Mouse (Mus musculus): ENCODE results near the gene Man2b1. TPM values are rescaled to one million over a fixed set of nuclear protein-coding genes. Genes with fewer than 3 reads are reported as not detected.

The Man2b1 gene
- total RNA-seq (2023) = 100 to 1,000 TPM; 386 to 392 TPM

DNA sequence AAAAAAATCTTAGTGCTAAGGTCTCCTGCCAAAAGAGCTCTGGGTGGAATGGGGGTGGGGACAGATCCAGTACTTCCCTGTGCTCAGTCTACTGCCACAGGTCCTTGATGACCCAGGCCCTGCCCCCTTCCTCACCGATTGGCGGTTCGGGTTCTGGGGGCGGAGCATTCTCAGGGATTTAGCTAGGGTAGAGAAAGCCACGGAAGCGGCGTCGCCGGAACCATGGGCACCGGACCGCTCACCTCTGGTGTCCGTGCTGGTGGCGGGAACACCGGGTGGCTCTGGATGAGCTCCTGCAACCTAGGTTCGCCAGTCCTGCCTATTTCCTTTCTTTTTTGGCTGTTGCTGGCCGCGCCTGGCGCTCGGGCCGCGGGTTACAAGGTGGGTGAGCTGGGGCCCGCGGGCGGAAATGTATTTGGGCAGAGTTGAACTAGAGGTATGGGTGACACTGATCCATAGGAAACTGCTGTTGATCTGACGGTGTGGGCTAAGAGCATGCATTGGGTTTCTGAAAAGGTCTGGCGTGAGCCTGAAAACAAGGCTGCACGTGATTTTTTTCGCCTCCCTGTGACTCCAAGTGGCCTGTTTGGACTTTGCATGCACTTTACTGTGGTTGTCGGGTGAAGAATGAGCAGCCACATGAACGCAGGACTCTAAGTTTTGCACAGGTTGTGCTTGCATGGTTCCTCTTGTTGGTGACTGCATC is at the start of gene Man2b1:
Gene Man2b1, plus strand, starts transcription at position 163 of the 706 bp plus-strand sequence.

GRCm38 (mm10) chr8:85036718-85037365 is 46.2 kb upstream of the Man2b1 start, which contains the start of gene Tnpo2:
Tnpo2 (plus strand) TSS chr8:85036915.

DNA sequence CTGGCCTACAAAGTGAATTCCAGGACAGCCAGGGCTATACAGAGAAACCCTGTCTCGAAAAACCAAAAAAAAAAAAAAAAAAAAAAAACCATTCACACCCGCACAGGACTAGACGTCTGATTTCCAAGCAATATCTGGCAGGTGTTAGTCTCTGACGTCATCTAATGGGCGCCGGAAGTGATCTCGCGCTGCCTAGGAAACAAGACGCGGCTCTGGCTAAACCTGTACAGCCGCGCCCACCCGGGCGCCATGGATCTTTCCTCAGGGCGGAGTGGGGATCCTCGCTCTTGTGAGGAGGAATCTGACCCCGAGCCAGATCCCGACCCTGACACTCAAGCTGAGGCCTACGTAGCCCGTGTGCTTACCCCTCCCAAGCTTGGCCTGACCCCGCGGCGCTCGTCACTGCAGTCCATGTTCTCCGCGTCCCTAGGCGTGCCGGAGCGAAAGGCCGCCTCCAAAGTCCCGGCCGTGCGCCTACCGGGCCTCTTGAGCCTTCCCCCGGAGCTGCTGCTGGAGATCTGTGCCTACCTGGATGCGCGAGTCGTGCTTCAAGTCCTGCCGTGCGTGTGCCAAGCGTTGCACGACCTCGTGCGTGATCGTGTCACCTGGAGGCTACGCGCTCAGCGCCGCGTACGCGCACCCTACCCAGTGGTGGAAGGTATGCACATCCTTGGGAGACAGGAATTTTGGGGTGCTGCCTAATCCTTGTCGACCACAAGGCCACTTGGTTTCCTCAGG is 23.0 kb upstream of the Man2b1 start, which contains the start of gene Fbxw9:
Gene Fbxw9, plus strand, starts transcription at position 177 of the 738 bp plus-strand sequence.

DNA sequence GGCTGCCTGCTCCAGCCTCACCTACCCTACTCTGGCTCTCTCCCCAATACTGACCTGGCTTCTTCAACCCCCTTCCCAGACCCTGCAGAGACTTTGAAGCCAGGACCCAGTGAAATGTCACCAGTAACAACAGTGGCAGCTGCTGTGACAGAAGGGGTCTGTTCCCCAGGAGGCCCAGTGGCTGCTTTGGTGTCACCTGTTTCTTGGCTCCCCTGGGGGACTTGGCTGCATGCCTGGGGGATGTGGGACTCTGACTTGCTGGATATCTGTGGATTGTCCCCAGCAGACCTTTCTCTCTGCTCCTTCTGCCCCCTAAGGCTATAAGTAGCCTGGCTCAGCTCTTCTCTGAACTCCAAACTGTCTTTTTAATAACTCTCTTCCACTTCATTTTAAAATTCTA is 15.1 kb upstream of the Man2b1 start, which contains the start of gene Gm5741:
Gene Gm5741, minus strand, starts transcription at position 1 of the 400 bp plus-strand sequence.

GRCm38 (mm10) chr8:85071514-85072281 is 11.4 kb upstream of the Man2b1 start, which contains the start of gene Dhps:
Dhps (plus strand) TSS chr8:85071757.

DNA sequence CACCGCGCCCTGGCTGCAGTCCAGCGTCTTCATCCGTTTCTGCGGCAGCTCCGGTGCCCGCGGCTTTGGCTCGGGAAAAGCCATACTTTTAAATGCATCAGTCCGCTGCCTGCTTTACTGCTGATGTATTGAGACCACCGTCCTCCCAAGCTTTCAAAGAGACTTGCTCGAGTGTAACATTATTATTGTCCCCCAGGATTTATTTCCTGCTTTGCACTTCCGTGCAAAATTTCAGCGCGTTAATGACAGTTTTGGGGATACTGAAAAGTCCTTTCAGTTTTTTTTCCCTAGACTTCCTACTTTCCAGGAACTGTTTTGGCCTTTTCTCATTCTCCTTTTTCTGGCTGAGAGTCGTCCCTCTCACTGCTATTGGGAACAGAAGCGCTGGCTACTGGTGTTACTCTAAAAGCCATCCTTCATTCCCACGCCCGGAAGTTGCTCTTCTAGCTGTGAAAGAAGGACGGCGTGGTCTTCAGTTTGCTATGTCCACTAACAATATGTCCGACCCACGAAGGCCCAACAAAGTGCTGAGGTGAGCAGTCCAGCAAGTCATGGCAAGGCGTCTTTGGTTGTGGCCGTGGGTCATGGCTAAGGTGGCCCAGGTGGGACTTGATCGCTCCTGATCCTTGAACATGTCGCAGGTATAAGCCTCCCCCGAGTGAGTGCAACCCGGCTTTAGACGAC is 2.4 kb upstream of the Man2b1 start, which contains the start of gene Wdr83os:
Gene Wdr83os, plus strand, starts transcription at position 209 of the 684 bp plus-strand sequence.

GRCm38 (mm10) chr8:85081216-85081555 is 1.9 kb upstream of the Man2b1 start, which contains the start of gene Wdr83:
Wdr83 (minus strand) TSS chr8:85081306.

DNA sequence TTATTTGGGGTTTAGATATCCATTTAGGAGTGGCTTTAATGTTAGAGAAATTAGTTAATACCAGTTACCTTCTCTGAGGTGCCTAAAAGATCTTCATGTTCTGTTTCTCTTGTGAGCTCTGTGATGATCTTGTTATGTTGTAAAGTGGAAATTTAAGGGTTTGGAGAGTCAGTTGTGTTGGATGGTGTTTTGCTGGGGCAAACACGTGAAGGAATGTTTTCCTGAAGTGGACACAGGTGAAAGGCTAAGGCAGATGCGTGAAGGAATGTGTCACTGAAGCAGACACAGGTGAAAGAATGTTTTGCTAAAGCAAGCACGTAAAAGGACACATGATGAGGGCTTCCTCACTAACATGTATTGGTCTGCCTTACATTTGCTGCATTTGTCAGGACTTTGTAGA is 39.9 kb downstream of the Man2b1 start, which contains the start of gene Zfp791:
Gene Zfp791, minus strand, starts transcription at position 101 of the 400 bp plus-strand sequence.

Other genes with a start within 250 kb of the Man2b1 start
- 10 to 100 TPM; 52.4 to 52.7 TPM for gene Rad23a, start 242.6 kb upstream of the Man2b1 start, total RNA-seq (2023)
- gene Calr, start 236.3 kb upstream of the Man2b1 start, total RNA-seq (2023) = 100 to 1,000 TPM; 632 to 634 TPM
- gene Farsa, start 226.3 kb upstream of the Man2b1 start, total RNA-seq (2023) = 10 to 100 TPM; 43.6 to 47.8 TPM
- gene Syce2, start 211.2 kb upstream of the Man2b1 start, total RNA-seq (2023) = 1 to 10 TPM; 4.1 to 5.1 TPM
- 1 to 10 TPM; 7.1 to 9.3 TPM for gene Gcdh, start 189.3 kb upstream of the Man2b1 start, total RNA-seq (2023)
- gene Klf1, start 181.3 kb upstream of the Man2b1 start, total RNA-seq (2023) = not detected
- gene Dnase2a, start 174.7 kb upstream of the Man2b1 start, total RNA-seq (2023) = 10 to 100 TPM; 61.0 to 66.0 TPM
- gene Mast1, start 145.9 kb upstream of the Man2b1 start, total RNA-seq (2023) = under 1 TPM; 0.29 to 0.33 TPM
- gene Rtbdn, start 136.3 kb upstream of the Man2b1 start, total RNA-seq (2023) = not detected
- not detected for gene Gm49661, start 113.8 kb upstream of the Man2b1 start, total RNA-seq (2023)
- gene Prdx2, start 113.7 kb upstream of the Man2b1 start, total RNA-seq (2023) = 100 to 1,000 TPM; 104 to 107 TPM
- 10 to 100 TPM; 28.9 to 32.3 TPM for gene Rnaseh2a, start 113.5 kb upstream of the Man2b1 start, total RNA-seq (2023)
- gene Junb, start 104.6 kb upstream of the Man2b1 start, total RNA-seq (2023) = 1,000 to 10,000 TPM; 1,590 to 1,695 TPM
- 1 to 10 TPM; 2.8 to 3.2 TPM for gene Hook2, start 92.7 kb upstream of the Man2b1 start, total RNA-seq (2023)
- not detected for gene Best2, start 68.7 kb upstream of the Man2b1 start, total RNA-seq (2023)
- gene Asna1, start 58.0 kb upstream of the Man2b1 start, total RNA-seq (2023) = 10 to 100 TPM; 65.2 to 76.3 TPM
- 100 to 1,000 TPM; 154 to 166 TPM for gene Trir, start 56.4 kb upstream of the Man2b1 start, total RNA-seq (2023)
- gene Tnpo2, start 46.4 kb upstream of the Man2b1 start, total RNA-seq (2023) = 10 to 100 TPM; 37.3 to 54.7 TPM
- 1 to 10 TPM; 4.2 to 6.3 TPM for gene Fbxw9, start 23.2 kb upstream of the Man2b1 start, total RNA-seq (2023)
- not detected for gene Gm5741, start 15.3 kb upstream of the Man2b1 start, total RNA-seq (2023)
- 10 to 100 TPM; 55.7 to 74.6 TPM for gene Dhps, start 11.5 kb upstream of the Man2b1 start, total RNA-seq (2023)
- gene Wdr83os, start 2.5 kb upstream of the Man2b1 start, total RNA-seq (2023) = 10 to 100 TPM; 53.5 to 54.8 TPM
- 10 to 100 TPM in 1 of 2 experiments, 1 to 10 TPM in 1; 8.9 to 14.2 TPM for gene Wdr83, start 2.0 kb upstream of the Man2b1 start, total RNA-seq (2023)
- 1 to 10 TPM in 1 of 2 experiments, under 1 TPM in 1; 0.39 to 1.0 TPM for gene Zfp791, start 39.8 kb downstream of the Man2b1 start, total RNA-seq (2023)
- gene Cks1brt, start 68.7 kb downstream of the Man2b1 start, total RNA-seq (2023) = not detected
- gene Olfr371, start 142.7 kb downstream of the Man2b1 start, total RNA-seq (2023) = not detected
- 10 to 100 TPM; 15.1 to 16.6 TPM for gene Orc6, start 216.4 kb downstream of the Man2b1 start, total RNA-seq (2023)
- gene Vps35, start 216.5 kb downstream of the Man2b1 start, total RNA-seq (2023) = 10 to 100 TPM; 91.7 to 93.7 TPM

Data from monocyte, adult 59 days (primary cell).